Mouse (Mus musculus) heart, postnatal 14 days (tissue): ENCODE data around the gene Ppara. TPM values are rescaled to one million over a fixed set of nuclear protein-coding genes. Genes with fewer than 3 reads are reported as not detected.

Experiments
- DNase-seq, 2 experiments: peaks; one replicate each; pipeline ENCODE4 v3.0.0; 2021 to 2022
- intact Hi-C: fragments of 180-260 bp; cut with DNase I; formaldehyde crosslinking; loops from one replicate; pipeline ENCODE4 v1.15.1; 2025
- total RNA-seq, 2 experiments: library from RNA; stranded (reverse); gene quantifications; 2 replicates each; pipeline ENCODE4 v1.2.3; 2021

Ppara gene
- total RNA-seq, 2 experiments from 2014 or later: 50.7 to 60.1 TPM

- no peak for DNase-seq
- intact Hi-C loops: no loop called here
These were observed 51.9 kb downstream of the Ppara start for GRCm38 (mm10) chr15:85786711-85787110.

- intact Hi-C loops: no loop called here
- no peak for DNase-seq
These were observed 52.7 kb downstream of the Ppara start for GRCm38 (mm10) chr15:85787482-85787881.

GRCm38 (mm10) chr15:85788051-85788450 is 53.3 kb downstream of the Ppara start:
- no peak for DNase-seq
- intact Hi-C loops: no loop called here

GRCm38 (mm10) chr15:85788633-85789032 is 53.9 kb downstream of the Ppara start:
- intact Hi-C loops: no loop called here
- no peak for DNase-seq

- intact Hi-C loops: no loop called here
- no peak for DNase-seq
These were observed 56.7 kb downstream of the Ppara start for GRCm38 (mm10) chr15:85791449-85791848.

- peak; percentile 78 to 84 for DNase-seq
These were observed 58.0 kb downstream of the Ppara start for GRCm38 (mm10) chr15:85792819-85793218.

GRCm38 (mm10) chr15:85795516-85795915 is 60.7 kb downstream of the Ppara start:
- DNase-seq: no peak
- intact Hi-C loops: no loop called here

More at GRCm38 (mm10) chr15:85792819-85793218, 58.0 kb downstream of the Ppara start:
- intact Hi-C loops: no loop called here

GRCm38 (mm10) chr15:85798676-85799075 is 63.9 kb downstream of the Ppara start:
- intact Hi-C loops: no loop called here
- DNase-seq: peak; percentile 39 to 52

GRCm38 (mm10) chr15:85802931-85803330 is 68.1 kb downstream of the Ppara start:
- peak; percentile 47 to 70 for DNase-seq
- intact Hi-C loops: no loop called here

- intact Hi-C loops: no loop called here
These were observed 72.1 kb downstream of the Ppara start for GRCm38 (mm10) chr15:85806886-85807285.

GRCm38 (mm10) chr15:85807404-85807803 is 72.6 kb downstream of the Ppara start:
- DNase-seq: no peak
- intact Hi-C loops: no loop called here

More at GRCm38 (mm10) chr15:85806886-85807285, 72.1 kb downstream of the Ppara start:
- DNase-seq: no peak

GRCm38 (mm10) chr15:85808031-85808430 is 73.2 kb downstream of the Ppara start:
- intact Hi-C loops: no loop called here
- no peak for DNase-seq

GRCm38 (mm10) chr15:85808434-85808833 is 73.7 kb downstream of the Ppara start:
- intact Hi-C loops: no loop called here
- no peak for DNase-seq

GRCm38 (mm10) chr15:85809091-85809490 is 74.3 kb downstream of the Ppara start:
- intact Hi-C loops: no loop called here

GRCm38 (mm10) chr15:85810462-85810805 is 75.7 kb downstream of the Ppara start:
- DNase-seq: no peak
- intact Hi-C loops: loop anchor here (5.0 kb wide), 2 partner anchors 73 to 213 kb away; no protein-coding TSS in a partner anchor

More at GRCm38 (mm10) chr15:85809091-85809490, 74.3 kb downstream of the Ppara start:
- no peak for DNase-seq

- intact Hi-C loops: loop anchor here (5.0 kb wide), 2 partner anchors 74 to 214 kb away; no protein-coding TSS in a partner anchor
These were observed 76.2 kb downstream of the Ppara start for GRCm38 (mm10) chr15:85810806-85811521.

GRCm38 (mm10) chr15:85811535-85812277 is 76.9 kb downstream of the Ppara start, which contains the start of gene Cdpf1:
TSS of gene Cdpf1 (minus strand) at chr15:85811697.
- peak; percentile 99 to 100 for DNase-seq
- intact Hi-C loops: loop anchor here (5.0 kb wide), 2 partner anchors 74 to 214 kb away; no protein-coding TSS in a partner anchor

More at GRCm38 (mm10) chr15:85810806-85811521, 76.2 kb downstream of the Ppara start:
- DNase-seq: peak; percentile 84 to 87

- intact Hi-C loops: loop anchor here (5.0 kb wide), 2 partner anchors 76 to 216 kb away; no protein-coding TSS in a partner anchor
- DNase-seq: no peak
These were observed 78.6 kb downstream of the Ppara start for GRCm38 (mm10) chr15:85813428-85813827.

- intact Hi-C loops: no loop called here
- DNase-seq: peak; percentile 65 to 70
These were observed 86.6 kb downstream of the Ppara start, which contains the start of gene Pkdrej for GRCm38 (mm10) chr15:85821203-85822010. TSS of gene Pkdrej (minus strand) at chr15:85821734.

GRCm38 (mm10) chr15:85822011-85822359 is 87.2 kb downstream of the Ppara start:
- intact Hi-C loops: no loop called here
- DNase-seq: no peak
